Mouse (Mus musculus) inflammation-experienced regulatory T-cells, adult 6 months (primary cell): ENCODE data around the gene Polm. TPM values are rescaled to one million over a fixed set of nuclear protein-coding genes. Genes with fewer than 3 reads are reported as not detected.

Source experiments
- polyA plus RNA-seq, 3 experiments: library from polyadenylated mRNA; unstranded; fragments of 100-300 nt; shearing (Covaris generic); gene quantifications; one replicate each; pipeline ENCODE4 v1.2.1; 2017

Polm gene
- polyA plus RNA-seq, 3 experiments from 2014 or later: 15.9 to 27.5 (median 21.3) TPM

Other genes starting within 250 kb of the Polm start
- 10 to 100 TPM; 32.6 to 72.2 (median 48.1) TPM for gene Mrps24, start 122.3 kb downstream of the Polm start, polyA plus RNA-seq
- 1 to 10 TPM; 4.8 to 7.2 (median 6.3) TPM for gene Urgcp, start 75.6 kb downstream of the Polm start, polyA plus RNA-seq
- gene Dbnl, start 49.5 kb downstream of the Polm start, polyA plus RNA-seq: 100 to 1,000 TPM; 127 to 153 (median 139) TPM
- gene Pgam2, start 34.3 kb downstream of the Polm start, polyA plus RNA-seq: 1 to 10 TPM; 1.6 to 2.3 (median 2.3) TPM
- under 1 TPM in 2 of 3 experiments, not detected in 1; 0.13 to 0.90 TPM for gene Aebp1, start 23.9 kb upstream of the Polm start, polyA plus RNA-seq
- 10 to 100 TPM; 22.6 to 33.0 (median 30.2) TPM for gene Pold2, start 40.3 kb upstream of the Polm start, polyA plus RNA-seq
- gene Myl7, start 60.8 kb upstream of the Polm start, polyA plus RNA-seq: not detected
- gene Gck, start 112.1 kb upstream of the Polm start, polyA plus RNA-seq: not detected
- 10 to 100 TPM; 26.3 to 31.4 (median 27.1) TPM for gene Ykt6, start 117.7 kb upstream of the Polm start, polyA plus RNA-seq
- 10 to 100 TPM in 2 of 3 experiments, 1 to 10 TPM in 1; 5.3 to 16.7 (median 11.0) TPM for gene Camk2b, start 228.3 kb upstream of the Polm start, polyA plus RNA-seq